10 mouse cellular contexts compared by ENCODE assay signal in the genomic region with DNA sequence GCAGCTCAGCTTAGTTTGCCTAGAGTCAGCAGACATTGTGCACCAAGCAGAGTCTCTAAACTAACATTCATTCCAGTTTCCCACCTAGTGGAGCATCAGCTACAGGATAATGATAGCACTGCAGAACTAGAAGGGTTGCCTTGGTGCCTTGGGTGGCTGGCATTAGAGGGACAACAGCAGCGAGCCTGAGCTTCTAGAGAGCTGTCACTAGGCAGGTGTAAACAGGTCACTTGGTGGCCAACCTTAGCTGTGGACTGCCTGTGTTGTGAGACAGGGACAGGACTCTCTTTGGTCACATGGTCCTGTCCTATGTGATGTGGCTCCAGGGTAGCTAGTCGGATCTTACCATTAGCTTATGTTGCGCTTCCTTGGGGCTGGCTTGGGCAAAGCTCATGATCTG. TPM values are rescaled to one million over a fixed set of nuclear protein-coding genes. Genes with fewer than 3 reads are reported as not detected.
DNase-seq lines count a peak whose midpoint lies in the region; ATAC-seq and TF ChIP-seq lines count a peak whose summit lies in the region.
"Had no signal": no experiment of that assay in that cellular context is flagged by ENCODE, and none has a peak within 500 bp of the region (broad histone marks: within the 10 kb centered on the region; RNA-seq: fewer than 3 reads in every experiment).

No protein-coding gene starts in this region.

- H3K36me3 ChIP-seq in heart, embryonic 16.5 days (ENCODE audit: control insufficient read depth, insufficient read depth), result peaks cover 10% of the 10 kb centered on the region
- H3K36me3 ChIP-seq in midbrain, embryonic 13.5 days, result peaks cover 11% of the 10 kb centered on the region
- 0 out of 2 replicates have a peak, but pooled peaks cover 3% of the 10 kb centered on the region for H3K36me3 ChIP-seq in midbrain, postnatal 0 days (ENCODE audit: insufficient read depth, low read length)
- peaks cover 19% of the 10 kb centered on the region for H3K36me3 ChIP-seq in liver, embryonic 13.5 days

- H3K4me2 ChIP-seq in heart, embryonic 16.5 days (ENCODE audit: low read depth, low read length), result no peak overlapping the region
- H3K4me2 ChIP-seq in midbrain, embryonic 13.5 days (replicated peaks), result no peak overlapping the region
- no peak overlapping the region for H3K4me2 ChIP-seq in midbrain, postnatal 0 days (ENCODE audit: low read depth, low read length, poor library complexity, severe bottlenecking)
- peak overlapping the region; percentile 49 for H3K4me2 ChIP-seq in liver, embryonic 13.5 days

- peaks cover 30% of the 10 kb centered on the region for H3K4me1 ChIP-seq in heart, embryonic 16.5 days (ENCODE audit: control insufficient read depth, insufficient read depth, low read length)
- peaks cover 21% of the 10 kb centered on the region for H3K4me1 ChIP-seq in midbrain, embryonic 13.5 days (replicated peaks)
- 0 out of 2 replicates have a peak, but pooled peaks cover 2% of the 10 kb centered on the region for H3K4me1 ChIP-seq in midbrain, postnatal 0 days (ENCODE audit: insufficient read depth, low read length)
- H3K4me1 ChIP-seq in liver, embryonic 13.5 days (replicated peaks), result peaks cover 73% of the 10 kb centered on the region

- no peaks in the 10 kb centered on the region for H3K27me3 ChIP-seq in heart, embryonic 16.5 days (ENCODE audit: control insufficient read depth, insufficient read depth, low read length)
- H3K27me3 ChIP-seq in midbrain, embryonic 13.5 days, result no peaks in the 10 kb centered on the region
- H3K27me3 ChIP-seq in midbrain, postnatal 0 days (ENCODE audit: insufficient read depth, low read length), result no peaks in the 10 kb centered on the region
- H3K27me3 ChIP-seq in liver, embryonic 13.5 days, result no peaks in the 10 kb centered on the region
- H3K27me3 ChIP-seq: CH12.LX had no signal

- no peak for TF ChIP-seq CTCF in midbrain, postnatal 0 days (IDR thresholded peaks at IDR 0.05)

- 57% methylated on average over 3 of the region's 3 CpGs for WGBS in heart, embryonic 16.5 days
- WGBS in midbrain, embryonic 13.5 days, result 63% methylated on average over 3 of the region's 3 CpGs
- WGBS in midbrain, postnatal 0 days, result 74% methylated on average over 3 of the region's 3 CpGs
- 61% methylated on average over 3 of the region's 3 CpGs for WGBS in liver, embryonic 13.5 days (ENCODE audit: insufficient replicate concordance)

- no peak overlapping the region for H3K9ac ChIP-seq in heart, embryonic 16.5 days (ENCODE audit: low read length)
- no peak overlapping the region for H3K9ac ChIP-seq in midbrain, embryonic 13.5 days (replicated peaks)
- no peak overlapping the region for H3K9ac ChIP-seq in midbrain, postnatal 0 days (replicated peaks; ENCODE audit: low read length, poor library complexity, severe bottlenecking)
- peak overlapping the region; percentile 53 for H3K9ac ChIP-seq in liver, embryonic 13.5 days

- peak overlapping the region; percentile 39; the same call in 1 of the 2 replicates for H3K27ac ChIP-seq in heart, embryonic 16.5 days (ENCODE audit: low read length)
- H3K27ac ChIP-seq in midbrain, embryonic 13.5 days, result no peak overlapping the region
- no peak overlapping the region for H3K27ac ChIP-seq in midbrain, postnatal 0 days (ENCODE audit: low read depth, low read length)
- H3K27ac ChIP-seq in liver, embryonic 13.5 days, result peak overlapping the region; percentile 79

- DNase-seq in heart, postnatal 10 days, result no peak
- no peak for DNase-seq in midbrain, postnatal 0 days (ENCODE audit: low spot score)
- DNase-seq in liver, embryonic 13.5 days, result no peak
- no peak for DNase-seq in cerebellum, adult 18-20 months
- DNase-seq: cerebellum, postnatal 36 days had no signal

- H3K4me3 ChIP-seq in heart, embryonic 16.5 days (ENCODE audit: low read length), result no peak overlapping the region
- H3K4me3 ChIP-seq in midbrain, embryonic 13.5 days (replicated peaks), result no peak overlapping the region
- H3K4me3 ChIP-seq in midbrain, postnatal 0 days (ENCODE audit: low read depth, low read length), result no peak overlapping the region
- H3K4me3 ChIP-seq in liver, embryonic 13.5 days (replicated peaks), result peak overlapping the region; percentile 1

- H3K9me3 ChIP-seq in heart, embryonic 16.5 days (replicated peaks; ENCODE audit: control insufficient read depth, low read length), result peaks cover 7% of the 10 kb centered on the region
- peaks cover 10% of the 10 kb centered on the region; the same call in 1 of the 2 replicates for H3K9me3 ChIP-seq in midbrain, embryonic 13.5 days
- no peaks in the 10 kb centered on the region for H3K9me3 ChIP-seq in midbrain, postnatal 0 days (ENCODE audit: low read length)
- no peaks in the 10 kb centered on the region for H3K9me3 ChIP-seq in liver, embryonic 13.5 days (replicated peaks)

- no peak for ATAC-seq in heart, embryonic 16.5 days (replicated peaks; ENCODE audit: extremely low read depth, insufficient read depth, low FRiP score)
- ATAC-seq in midbrain, embryonic 13.5 days, result 0 out of 2 replicates have a peak, but pooled peaks have one; percentile 43
- ATAC-seq in midbrain, postnatal 0 days (ENCODE audit: low FRiP score), result no peak
- ATAC-seq in liver, embryonic 13.5 days (ENCODE audit: low read depth), result peak; percentile 38; the same call in 1 of the 2 replicates
- peak; percentile 58 for ATAC-seq in megakaryocyte-erythroid progenitor cell, adult 5-6 weeks (replicated peaks; ENCODE audit: low FRiP score, low TSS enrichment, poor library complexity, severe bottlenecking)
- ATAC-seq: inflammation-experienced regulatory T-cells, adult 6 months had no signal

- intact Hi-C loops in heart, postnatal 10 days (cut with DNase I), result no loop called here

RNA-seq across cellular contexts. Expression of gene Usp25, which starts 6.7 kb away (rescaled TPM):
- 23.1 and 24.3 TPM in 2 replicates for polyA plus RNA-seq in heart, embryonic 16.5 days (2015; fragmentation: Nextera tagmentation; extraction: Ambion mirVana)
- 10 to 100 TPM; 80.7 to 84.4 TPM for total RNA-seq in heart, postnatal 10 days (2021)
- 10.1 and 10.3 TPM in 2 replicates for polyA plus RNA-seq in midbrain, embryonic 13.5 days (2015; fragmentation: Nextera tagmentation; extraction: Ambion mirVana)
- 12.6 and 21.9 TPM in 2 replicates for total RNA-seq in midbrain, postnatal 0 days (2014; rRNA removed)
- 6.1 and 6.8 TPM in 2 replicates for polyA plus RNA-seq in midbrain, postnatal 0 days (2015; fragmentation: Nextera tagmentation; extraction: Ambion mirVana)
- polyA plus RNA-seq in liver, embryonic 13.5 days (2015; fragmentation: Nextera tagmentation; extraction: Ambion mirVana), result 37.1 and 42.3 TPM in 2 replicates
- total RNA-seq in megakaryocyte-erythroid progenitor cell, adult 5-6 weeks (2014; fragmentation: Nextera tagmentation), result 78.1 and 82.8 TPM in 2 replicates
- total RNA-seq in megakaryocyte-erythroid progenitor cell, adult 5-6 weeks (2017), result 103 and 106 TPM in 2 replicates

Comparison
In these comparisons a context has a peak if more than half of its experiments do, and no peak if none do; other contexts are left out.
1. ATAC-seq: peak in midbrain, embryonic 13.5 days (single experiment), liver, embryonic 13.5 days (single experiment) and megakaryocyte-erythroid progenitor cell, adult 5-6 weeks (single experiment); none in heart, embryonic 16.5 days (single experiment) and midbrain, postnatal 0 days (single experiment).
2. H3K27ac ChIP-seq: peak in heart, embryonic 16.5 days (single experiment) and liver, embryonic 13.5 days (single experiment); none in midbrain, embryonic 13.5 days (single experiment) and midbrain, postnatal 0 days (single experiment).